Mouse (Mus musculus): ENCODE measurements around the gene Elavl3. TPM values are rescaled to one million over a fixed set of nuclear protein-coding genes. Genes with fewer than 3 reads are reported as not detected.

Gene Elavl3
- 0.13 and 0.46 TPM in 2 replicates for polyA plus RNA-seq (2012; rRNA removed; ENCODE audit: low replicate concordance)

DNA sequence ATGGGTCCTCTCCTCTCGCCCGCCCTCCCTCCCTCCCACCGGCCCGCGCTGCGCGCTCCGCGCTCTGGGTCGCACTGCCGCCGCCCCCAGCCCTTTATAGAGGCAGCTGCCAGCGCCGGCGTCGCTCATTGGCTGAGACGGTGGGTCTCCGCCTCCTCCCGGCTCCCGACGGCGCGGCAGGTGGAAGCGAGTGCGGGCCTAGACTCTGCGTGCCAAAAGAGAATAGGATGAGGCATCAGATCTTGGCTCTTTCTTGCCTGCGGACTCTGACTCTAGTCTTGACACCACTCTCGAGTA is at the start of gene Elavl3:
Elavl3 (minus strand) TSS at position 66 of the 297 bp plus-strand sequence.

DNA sequence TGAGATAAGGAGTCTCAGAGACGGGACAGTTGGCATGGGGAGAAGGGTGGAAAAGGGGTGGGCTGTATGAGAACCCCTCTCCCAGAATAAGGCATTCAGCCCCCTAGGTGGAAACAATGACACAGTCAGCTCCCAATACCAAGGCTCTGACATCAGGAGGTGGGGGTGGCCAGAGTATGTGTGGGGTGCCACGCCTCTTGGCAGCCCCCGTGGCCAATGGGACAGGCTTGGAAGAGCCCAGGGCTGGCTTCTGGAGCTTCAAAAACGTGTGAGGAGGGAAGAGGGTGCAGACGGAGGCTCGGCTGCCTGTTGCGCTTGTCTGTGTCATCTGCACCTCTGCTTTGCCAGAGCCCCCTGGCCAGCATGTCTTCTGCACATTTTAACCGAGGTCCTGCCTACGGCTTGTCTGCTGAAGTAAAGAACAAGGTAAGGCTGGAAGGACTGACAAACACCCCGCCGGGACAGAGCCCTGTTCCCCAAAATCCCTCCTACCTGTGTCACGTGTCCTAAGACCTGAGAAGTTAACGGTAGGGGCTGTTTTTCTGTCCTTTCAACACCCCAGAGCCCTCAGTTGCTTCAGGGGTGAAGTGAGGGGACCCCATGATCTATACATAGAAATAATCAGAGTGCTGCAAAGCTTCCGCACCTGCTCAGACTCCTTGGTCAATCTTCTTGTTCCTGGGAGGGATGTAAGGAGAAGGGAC is 47.3 kb upstream of the Elavl3 start, which contains the start of gene Cnn1:
Cnn1 (plus strand) TSS at position 224 of the 704 bp plus-strand sequence.

DNA sequence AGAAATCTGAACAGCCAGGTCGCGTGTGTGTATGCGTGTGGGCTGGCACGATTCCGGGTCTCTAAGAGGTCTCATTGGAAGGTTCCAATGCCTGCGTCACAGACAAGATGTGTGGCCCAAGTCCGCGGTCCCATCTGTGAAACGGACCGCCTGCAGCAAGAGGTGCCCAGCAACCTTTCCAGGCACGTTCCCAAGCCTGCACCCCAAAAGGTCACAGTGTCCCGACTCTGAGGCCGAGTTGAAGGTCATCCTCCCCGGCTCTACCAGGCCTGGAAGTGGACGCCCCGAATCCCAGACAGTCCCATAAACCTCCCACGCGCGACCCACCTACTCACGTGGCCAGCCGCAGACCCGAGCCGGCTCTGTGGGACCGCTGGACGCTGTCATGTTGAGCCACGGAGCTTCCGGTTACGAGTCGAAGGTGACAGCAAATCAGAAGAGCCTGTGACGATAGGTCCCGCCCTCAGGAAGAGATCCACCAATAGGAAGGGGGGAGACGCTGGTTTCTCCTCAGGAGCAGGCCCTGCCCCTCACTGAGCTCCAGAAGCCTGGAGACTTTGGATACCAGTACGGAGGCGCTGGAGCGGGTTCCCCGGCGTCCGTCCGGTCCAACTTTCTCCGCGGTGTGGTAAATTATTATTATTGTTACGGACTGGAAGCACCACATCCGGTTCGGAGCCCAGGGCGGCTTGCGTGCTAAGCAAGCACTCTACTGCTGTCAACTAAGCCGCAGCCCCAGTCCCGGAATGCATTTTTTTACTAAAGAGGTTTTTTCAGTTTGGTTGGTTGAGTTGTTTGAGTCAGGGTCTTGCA is 33.4 kb upstream of the Elavl3 start, which contains the start of gene Ecsit:
Ecsit (minus strand) TSS at position 417 of the 813 bp plus-strand sequence.

GRCm38 (mm10) chr9:22070791-22071573 is 19.2 kb upstream of the Elavl3 start, which contains the start of the genes Gm49318 and Zfp653:
Gene Gm49318, minus strand, starts transcription at chr9:22071259.
Gene Zfp653, minus strand, starts transcription at chr9:22071376.

DNA sequence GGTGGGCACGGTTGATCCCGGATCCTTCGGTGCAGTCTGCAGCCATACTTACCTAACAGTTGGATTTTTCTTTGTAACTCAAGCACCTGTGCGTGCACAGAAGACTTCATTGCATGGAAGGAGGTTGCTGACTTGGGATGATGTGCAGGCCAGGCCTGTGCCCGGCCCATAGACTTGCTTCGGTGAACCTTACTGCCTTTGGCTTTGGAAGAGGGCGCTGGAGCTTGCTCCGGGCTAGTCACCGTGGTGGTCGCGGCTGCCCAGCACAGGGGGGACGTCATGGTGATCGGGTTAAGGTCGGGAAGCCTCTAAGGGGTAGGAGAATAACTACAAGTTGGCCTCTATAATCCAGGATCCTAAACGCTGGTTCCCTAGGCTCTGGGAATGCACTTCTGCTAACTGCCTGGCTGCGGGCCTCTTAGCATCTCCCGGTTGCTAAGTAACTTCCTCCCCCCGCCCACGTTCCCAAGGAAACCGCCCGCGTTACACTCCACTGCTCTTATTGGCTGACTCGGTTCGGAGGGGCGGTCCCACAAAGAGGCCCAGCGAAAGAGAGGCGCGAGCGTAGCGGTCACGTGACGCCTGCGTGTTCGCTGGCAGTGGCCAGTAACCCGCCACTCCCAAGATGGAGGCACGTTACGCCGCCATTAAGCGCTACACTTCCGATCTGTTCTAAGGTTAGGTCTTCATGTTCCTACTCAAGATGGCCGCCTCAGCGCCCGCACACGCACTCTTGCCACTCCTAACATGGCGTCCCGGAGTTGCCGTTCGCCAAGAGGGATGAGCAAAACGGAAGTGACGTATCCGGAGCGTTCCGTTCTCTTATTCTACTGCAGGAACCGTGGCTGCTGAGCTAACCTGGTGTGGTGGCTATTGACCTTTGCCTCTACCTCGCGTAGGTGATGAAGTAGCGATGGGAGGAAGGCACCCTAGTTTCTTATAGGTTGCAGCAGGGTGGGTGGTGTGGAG is 49.3 kb downstream of the Elavl3 start, which contains the start of the genes Ccdc151 and Prkcsh:
Ccdc151 (minus strand) TSS at position 441 of the 969 bp plus-strand sequence.
Prkcsh (plus strand) TSS at position 613 of the 969 bp plus-strand sequence.

DNA sequence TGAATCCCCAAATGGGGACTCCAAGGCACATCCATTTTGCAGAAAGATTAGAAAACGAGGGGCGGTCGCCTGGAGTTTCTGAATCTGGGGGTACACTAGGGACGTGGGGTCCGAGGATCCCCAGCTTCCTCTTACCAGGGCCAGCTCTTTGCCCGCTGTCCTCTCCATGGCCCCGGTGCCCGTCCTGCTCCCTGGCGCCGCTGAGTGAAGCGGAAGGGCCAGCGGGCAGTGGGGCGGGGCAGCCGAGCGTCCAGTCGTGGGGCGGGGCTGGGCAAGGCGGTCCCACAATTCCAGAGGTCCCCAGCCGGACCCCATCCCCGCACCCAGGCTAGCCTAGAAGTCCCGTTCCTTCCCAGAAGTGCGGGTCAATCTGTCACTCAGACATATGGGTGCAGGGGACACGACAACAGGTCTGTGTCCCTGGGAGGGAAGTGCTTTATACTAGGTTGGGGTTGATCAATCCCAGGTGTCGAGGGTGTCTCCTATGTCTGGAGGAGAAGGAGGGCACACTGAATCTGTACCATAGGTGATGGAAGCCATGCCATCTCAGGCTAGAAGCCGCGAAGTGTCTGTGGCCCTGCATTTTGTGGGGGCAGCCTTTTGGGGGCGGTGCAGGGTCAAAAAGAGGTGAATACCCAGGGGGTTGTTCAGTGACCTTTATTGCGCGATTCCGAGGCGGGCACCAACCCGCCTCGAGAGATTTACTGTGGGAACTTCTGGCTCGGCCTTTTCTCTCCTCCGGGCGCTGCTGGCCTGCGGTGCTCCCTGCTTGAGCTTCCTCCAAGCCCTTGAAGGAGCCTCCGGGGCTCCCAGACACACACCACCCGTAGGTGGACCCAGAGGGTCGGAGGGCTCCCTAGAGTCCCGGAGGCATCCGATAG is 62.4 kb downstream of the Elavl3 start, which contains the start of gene Rgl3:
Rgl3 (minus strand) TSS at position 217 of the 881 bp plus-strand sequence.

Other genes with a start within 250 kb of the Elavl3 start
- 18.2 and 18.8 TPM in 2 replicates for gene Angptl8, start 216.5 kb downstream of the Elavl3 start, polyA plus RNA-seq (2012; rRNA removed; ENCODE audit: low replicate concordance)
- gene Dock6, start 199.4 kb downstream of the Elavl3 start, polyA plus RNA-seq (2012; rRNA removed; ENCODE audit: low replicate concordance) = 43.2 and 51.0 TPM in 2 replicates
- gene Rab3d, start 133.8 kb downstream of the Elavl3 start, polyA plus RNA-seq (2012; rRNA removed; ENCODE audit: low replicate concordance) = 32.5 and 58.0 TPM in 2 replicates
- 0.63 and 2.5 TPM in 2 replicates for gene Ccdc159, start 124.6 kb downstream of the Elavl3 start, polyA plus RNA-seq (2012; rRNA removed; ENCODE audit: low replicate concordance)
- 191 and 195 TPM in 2 replicates for gene Tmem205, start 124.5 kb downstream of the Elavl3 start, polyA plus RNA-seq (2012; rRNA removed; ENCODE audit: low replicate concordance)
- gene Plppr2, start 115.0 kb downstream of the Elavl3 start, polyA plus RNA-seq (2012; rRNA removed; ENCODE audit: low replicate concordance) = 6.9 and 11.4 TPM in 2 replicates
- gene Swsap1, start 96.3 kb downstream of the Elavl3 start, polyA plus RNA-seq (2012; rRNA removed; ENCODE audit: low replicate concordance) = 5.6 and 8.0 TPM in 2 replicates
- 2.4 and 3.9 TPM in 2 replicates for gene Epor, start 88.5 kb downstream of the Elavl3 start, polyA plus RNA-seq (2012; rRNA removed; ENCODE audit: low replicate concordance)
- gene Rgl3, start 62.6 kb downstream of the Elavl3 start, polyA plus RNA-seq (2012; rRNA removed; ENCODE audit: low replicate concordance) = 2.9 and 12.6 TPM in 2 replicates
- 0.17 TPM in 1 of 2 replicates, not detected in the other for gene Ccdc151, start 49.4 kb downstream of the Elavl3 start, polyA plus RNA-seq (2012; rRNA removed; ENCODE audit: low replicate concordance)
- 118 and 211 TPM in 2 replicates for gene Prkcsh, start 49.2 kb downstream of the Elavl3 start, polyA plus RNA-seq (2012; rRNA removed; ENCODE audit: low replicate concordance)
- gene Gm49318, start 19.2 kb upstream of the Elavl3 start, polyA plus RNA-seq (2012; rRNA removed; ENCODE audit: low replicate concordance) = not detected in 2 replicates
- gene Zfp653, start 19.4 kb upstream of the Elavl3 start, polyA plus RNA-seq (2012; rRNA removed; ENCODE audit: low replicate concordance) = 8.8 and 9.9 TPM in 2 replicates
- 48.2 and 51.0 TPM in 2 replicates for gene Ecsit, start 33.4 kb upstream of the Elavl3 start, polyA plus RNA-seq (2012; rRNA removed; ENCODE audit: low replicate concordance)
- gene Cnn1, start 47.2 kb upstream of the Elavl3 start, polyA plus RNA-seq (2012; rRNA removed; ENCODE audit: low replicate concordance) = 144 and 245 TPM in 2 replicates
- gene Elof1, start 65.1 kb upstream of the Elavl3 start, polyA plus RNA-seq (2012; rRNA removed; ENCODE audit: low replicate concordance) = 118 and 169 TPM in 2 replicates
- 197 and 274 TPM in 2 replicates for gene Acp5, start 83.7 kb upstream of the Elavl3 start, polyA plus RNA-seq (2012; rRNA removed; ENCODE audit: low replicate concordance)
- gene Pigyl, start 104.8 kb upstream of the Elavl3 start, polyA plus RNA-seq (2012; rRNA removed; ENCODE audit: low replicate concordance) = 40.5 and 49.4 TPM in 2 replicates
- not detected in 2 replicates for gene Zfp872, start 136.1 kb upstream of the Elavl3 start, polyA plus RNA-seq (2012; rRNA removed; ENCODE audit: low replicate concordance)
- 3.2 and 8.3 TPM in 2 replicates for gene Zfp809, start 173.7 kb upstream of the Elavl3 start, polyA plus RNA-seq (2012; rRNA removed; ENCODE audit: low replicate concordance)
- 0.05 TPM in 1 of 2 replicates, not detected in the other for gene Zfp599, start 207.9 kb upstream of the Elavl3 start, polyA plus RNA-seq (2012; rRNA removed; ENCODE audit: low replicate concordance)